Mouse (Mus musculus): ENCODE results near the gene Rab17.

- TF ChIP-seq CTCF (IDR thresholded peaks at IDR 0.05; ENCODE audit: low read depth, low read length) (no peak), GATA1 (IDR thresholded peaks at IDR 0.05; ENCODE audit: borderline replicate concordance, low read length) (no peak), POLR2AphosphoS5 (IDR thresholded peaks at IDR 0.05; ENCODE audit: insufficient replicate concordance, low read depth, low read length) (no peak), TAL1 (conservative IDR thresholded peaks at IDR 0.05; ENCODE audit: low read depth, low read length) (no peak), GATA2 (IDR thresholded peaks at IDR 0.05; ENCODE audit: borderline replicate concordance, low read depth, low read length) (no peak)
Measured at GRCm38 (mm10) chr1:90927929-90928574, 41.4 kb downstream of the Rab17 start.
